Mouse (Mus musculus) heart, adult 8-10 months (tissue): ENCODE data around the gene Sema3f. TPM values are rescaled to one million over a fixed set of nuclear protein-coding genes. Genes with fewer than 3 reads are reported as not detected.
A peak's percentile ranks its signal among the peaks of the same experiment; 100 is the strongest.

ENCODE experiments used
- DNase-seq: peaks from one replicate; pipeline ENCODE4 v3.0.0; 2022; ENCODE audit warnings: low spot score
- total RNA-seq, 4 experiments: library from RNA; stranded (reverse); gene quantifications; 2 replicates each; pipeline ENCODE4 v1.2.4; 2022

Sema3f gene
- total RNA-seq, 4 experiments from 2014 or later = 11.9 to 16.5 (median 14.3) TPM

DNA sequence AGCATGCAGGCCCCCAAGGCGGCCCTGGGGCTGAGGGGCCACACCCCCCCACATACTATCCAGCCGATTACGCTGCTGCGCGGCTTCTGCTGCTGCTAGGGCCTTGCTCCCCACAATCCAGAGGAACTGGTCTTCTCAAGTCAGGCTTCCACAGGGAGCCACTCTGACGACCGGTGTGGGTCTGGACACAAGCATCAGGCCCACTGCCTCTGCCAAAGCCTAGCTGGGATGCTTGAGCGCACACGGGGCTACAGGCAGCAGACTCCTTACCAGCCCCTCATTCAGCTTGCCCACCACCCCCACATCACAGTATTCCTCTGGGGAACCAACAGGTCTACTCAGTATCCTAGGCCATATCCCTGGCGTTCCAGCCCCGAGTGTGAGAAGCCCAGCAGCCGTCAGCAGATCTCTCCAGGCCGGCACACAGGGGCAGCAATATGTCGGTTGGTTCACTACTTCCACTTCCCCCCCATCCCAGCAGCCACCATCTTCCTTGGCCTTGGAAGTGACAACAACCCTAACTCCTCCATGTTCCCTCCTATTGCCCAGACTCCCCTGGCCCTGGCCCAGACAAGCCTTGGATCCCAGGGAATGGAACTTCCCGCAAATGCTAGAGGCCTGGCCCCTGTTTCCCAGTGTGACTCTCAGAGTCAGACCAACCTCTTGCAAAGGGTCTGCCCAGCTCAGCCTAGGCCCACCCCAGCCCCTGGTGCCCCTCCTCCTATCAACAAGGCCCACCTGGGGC, 76.4 kb downstream of the Sema3f start:
- no peak for DNase-seq

DNA sequence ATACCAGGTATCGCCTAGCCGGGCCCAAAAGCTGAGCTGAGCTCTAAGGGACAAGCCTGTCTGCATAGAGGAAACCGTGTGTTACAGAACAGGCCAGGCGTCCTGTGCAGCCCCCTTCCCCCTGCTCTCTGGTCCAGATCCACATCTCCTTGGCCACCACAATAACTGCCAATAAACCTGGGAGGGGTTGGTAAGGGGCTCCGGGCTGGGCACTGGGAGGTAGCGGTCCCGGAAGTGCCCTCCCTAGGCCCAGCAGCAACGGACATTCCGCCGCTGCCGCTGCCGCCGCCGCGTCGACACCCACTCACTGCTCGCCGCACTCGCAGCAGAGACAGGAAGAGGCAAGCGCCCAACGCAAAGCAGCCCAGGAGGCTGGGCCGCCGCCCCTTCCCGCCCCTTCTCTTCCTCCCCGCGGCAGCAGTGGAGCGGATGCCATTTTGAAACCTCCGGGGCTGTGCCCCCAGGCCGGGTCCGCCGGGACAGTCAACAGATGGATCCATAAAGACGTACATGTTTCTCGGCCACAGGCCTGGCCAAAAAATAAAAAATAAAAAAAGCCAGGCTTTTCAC, 77.1 kb downstream of the Sema3f start:
- peak; percentile 86 for DNase-seq

DNA sequence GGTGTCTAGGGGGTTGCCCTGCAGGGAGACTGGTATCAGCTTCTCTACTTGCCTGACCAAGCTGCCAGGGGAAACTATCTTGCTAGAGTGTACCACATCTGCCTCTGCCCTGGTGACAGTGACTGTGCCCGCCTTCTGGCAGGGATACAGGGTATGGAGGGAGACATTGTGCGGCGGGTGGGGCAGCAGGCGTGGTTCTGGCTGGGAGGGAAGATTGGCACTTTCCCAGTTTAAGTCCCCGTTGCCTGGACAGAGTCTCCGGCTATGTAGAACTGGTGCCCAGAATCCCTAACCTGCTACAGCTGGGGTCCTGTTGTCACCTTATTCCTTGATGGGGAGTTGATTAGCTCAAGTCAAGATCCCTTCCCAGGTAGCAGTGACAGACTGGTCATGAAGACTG, 77.8 kb downstream of the Sema3f start:
- no peak for DNase-seq

DNA sequence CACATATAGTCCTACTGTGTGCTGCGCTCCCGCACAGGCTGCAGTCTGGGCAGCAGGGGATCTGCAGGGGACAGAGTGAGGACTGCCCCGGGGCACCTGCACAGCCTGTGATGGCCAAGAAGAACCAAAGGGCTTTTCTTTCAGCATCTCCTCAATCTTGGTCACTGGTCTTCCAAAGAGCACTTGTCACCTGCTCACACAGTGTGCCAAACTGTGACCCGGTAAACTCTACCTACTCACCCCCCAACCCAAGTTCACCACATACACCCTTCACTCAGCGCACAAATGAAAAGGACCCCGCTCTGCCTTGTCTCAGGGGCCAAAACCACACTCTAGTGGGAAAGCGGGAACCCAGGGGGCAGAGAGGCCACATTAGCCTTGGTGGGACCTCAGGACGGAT, 78.4 kb downstream of the Sema3f start:
- no peak for DNase-seq

Other genes starting within 250 kb of the Sema3f start
- 10 to 100 TPM; 21.2 to 25.6 (median 22.2) TPM for gene Tmem115, start 176.5 kb downstream of the Sema3f start, total RNA-seq
- gene Cyb561d2, start 168.3 kb downstream of the Sema3f start, total RNA-seq = 1 to 10 TPM; 5.1 to 6.3 (median 5.4) TPM
- 10 to 100 TPM; 18.4 to 22.6 (median 21.2) TPM for gene Nprl2, start 168.2 kb downstream of the Sema3f start, total RNA-seq
- gene Zmynd10, start 163.2 kb downstream of the Sema3f start, total RNA-seq = under 1 TPM in 2 of 4 experiments, not detected in 2; 0.35 to 0.40 TPM
- 10 to 100 TPM; 12.9 to 14.9 (median 14.4) TPM for gene Rassf1, start 158.9 kb downstream of the Sema3f start, total RNA-seq
- 10 to 100 TPM; 40.0 to 46.9 (median 40.2) TPM for gene Tusc2, start 147.2 kb downstream of the Sema3f start, total RNA-seq
- 10 to 100 TPM; 31.2 to 45.8 (median 40.6) TPM for gene Hyal2, start 142.5 kb downstream of the Sema3f start, total RNA-seq
- gene Hyal1, start 133.5 kb downstream of the Sema3f start, total RNA-seq = 1 to 10 TPM; 4.6 to 6.6 (median 5.1) TPM
- 10 to 100 TPM; 18.8 to 24.3 (median 21.1) TPM for gene Naa80, start 131.6 kb downstream of the Sema3f start, total RNA-seq
- under 1 TPM; 0.20 to 0.72 (median 0.25) TPM for gene Hyal3, start 129.7 kb downstream of the Sema3f start, total RNA-seq
- 10 to 100 TPM; 43.7 to 58.2 (median 47.5) TPM for gene Ifrd2, start 122.8 kb downstream of the Sema3f start, total RNA-seq
- gene Sema3b, start 101.2 kb downstream of the Sema3f start, total RNA-seq = 10 to 100 TPM; 21.1 to 33.0 (median 24.2) TPM
- gene Gnai2, start 75.1 kb downstream of the Sema3f start, total RNA-seq = 100 to 1,000 TPM; 227 to 299 (median 259) TPM
- gene Slc38a3, start 40.9 kb downstream of the Sema3f start, total RNA-seq = 10 to 100 TPM; 62.8 to 91.0 (median 81.6) TPM
- gene Gnat1, start 30.8 kb downstream of the Sema3f start, total RNA-seq = not detected
- gene Rbm5, start 60.5 kb upstream of the Sema3f start, total RNA-seq = 10 to 100 TPM; 34.0 to 45.4 (median 39.7) TPM
- gene Rbm6, start 162.8 kb upstream of the Sema3f start, total RNA-seq = 10 to 100 TPM; 24.8 to 31.0 (median 27.6) TPM
- 10 to 100 TPM; 10.8 to 12.2 (median 11.9) TPM for gene Mon1a, start 177.7 kb upstream of the Sema3f start, total RNA-seq
- gene Mst1r, start 196.4 kb upstream of the Sema3f start, total RNA-seq = 1 to 10 TPM; 1.3 to 3.7 (median 2.1) TPM
- gene Actl11, start 218.0 kb upstream of the Sema3f start, total RNA-seq = not detected
- under 1 TPM in 2 of 4 experiments, not detected in 2; 0.16 to 0.66 TPM for gene Camkv, start 225.2 kb upstream of the Sema3f start, total RNA-seq
- gene Traip, start 239.7 kb upstream of the Sema3f start, total RNA-seq = 1 to 10 TPM in 1 of 4 experiments, under 1 TPM in 3; 0.33 to 1.6 (median 0.80) TPM